ENCODE assay signal across 8 mouse cellular contexts in genomic region chr13:47044617-47044947, GRCm38 (mm10). TPM values are rescaled to one million over a fixed set of nuclear protein-coding genes. Genes with fewer than 3 reads are reported as not detected.
DNase-seq lines count a peak whose midpoint lies in the region; ATAC-seq and TF ChIP-seq lines count a peak whose summit lies in the region.

TSS of gene Tpmt (minus strand) at chr13:47044737.

- peaks cover 11% of the 10 kb centered on the region for H3K36me3 ChIP-seq in heart, embryonic 10.5 days
- no peaks in the 10 kb centered on the region for H3K36me3 ChIP-seq in ES-E14 (ENCODE audit: control insufficient read depth, insufficient read depth, low read length, poor library complexity, severe bottlenecking)
- H3K36me3 ChIP-seq in embryonic facial prominence, embryonic 15.5 days, result 0 out of 2 replicates have a peak, but pooled peaks cover 10% of the 10 kb centered on the region
- no peaks in the 10 kb centered on the region for H3K36me3 ChIP-seq in kidney, adult 2 months (ENCODE audit: control insufficient read depth, insufficient read depth, low read length)
- H3K36me3 ChIP-seq in midbrain, embryonic 12.5 days, result peaks cover 12% of the 10 kb centered on the region

- H3K27me3 ChIP-seq in heart, embryonic 10.5 days (ENCODE audit: insufficient read depth, poor library complexity, severe bottlenecking), result no peaks in the 10 kb centered on the region
- H3K27me3 ChIP-seq in embryonic facial prominence, embryonic 15.5 days, result no peaks in the 10 kb centered on the region
- H3K27me3 ChIP-seq in kidney, adult 2 months (replicated peaks; ENCODE audit: control insufficient read depth, insufficient read depth, low read length), result no peaks in the 10 kb centered on the region
- no peaks in the 10 kb centered on the region for H3K27me3 ChIP-seq in midbrain, embryonic 12.5 days

- H3K4me2 ChIP-seq in embryonic facial prominence, embryonic 15.5 days (replicated peaks), result peak within 1 kb of the TSS; percentile 99
- peak within 1 kb of the TSS; percentile 93 for H3K4me2 ChIP-seq in midbrain, embryonic 12.5 days (replicated peaks)

- no peak for TF ChIP-seq POLR2A in kidney, adult 2 months (IDR thresholded peaks at IDR 0.05; ENCODE audit: low read depth, low read length)

- WGBS in heart, embryonic 10.5 days, result 22% methylated on average over 10 of the region's 10 CpGs
- WGBS in embryonic facial prominence, embryonic 15.5 days, result 11% methylated on average over 10 of the region's 10 CpGs
- 17% methylated on average over 10 of the region's 10 CpGs for WGBS in kidney, adult 2 months
- 15% methylated on average over 10 of the region's 10 CpGs for WGBS in midbrain, embryonic 12.5 days

- TF ChIP-seq CTCF in kidney, adult 2 months (conservative IDR thresholded peaks at IDR 0.05; ENCODE audit: insufficient read depth, insufficient read length, low read depth, low read length), result no peak

- no peak for DNase-seq in heart, embryonic 10.5 days (ENCODE audit: low spot score)
- no peak for DNase-seq in heart, postnatal 25 days (ENCODE audit: low spot score)
- DNase-seq in ES-E14 (ENCODE audit: low read depth, low spot score), result no peak
- peak; percentile 67 for DNase-seq in kidney, adult 2 months
- peak; percentile 46 for DNase-seq in thymus, postnatal 14 days
- DNase-seq in layer of hippocampus, postnatal 25 days (ENCODE audit: extremely low spot score in 1 of 2, low spot score in 1 of 2), result no peak

- in situ Hi-C loops in ES-E14 (cut with MboI; ENCODE audit: low sequenced_read_pairs in 2 of 2, unreplicated experiment in 2 of 2), result no loop called here

- no peaks in the 10 kb centered on the region for H3K9me3 ChIP-seq in heart, embryonic 10.5 days
- no peaks in the 10 kb centered on the region for H3K9me3 ChIP-seq in ES-E14 (ENCODE audit: control insufficient read depth, insufficient read depth, low read depth, low read length)
- no peaks in the 10 kb centered on the region for H3K9me3 ChIP-seq in embryonic facial prominence, embryonic 15.5 days (replicated peaks)
- no peaks in the 10 kb centered on the region for H3K9me3 ChIP-seq in midbrain, embryonic 12.5 days

- H3K9ac ChIP-seq in ES-E14 (ENCODE audit: insufficient read depth, low read depth, low read length, poor library complexity, severe bottlenecking), result peak within 1 kb of the TSS; percentile 73
- peak within 1 kb of the TSS; percentile 52 for H3K9ac ChIP-seq in embryonic facial prominence, embryonic 15.5 days
- peak within 1 kb of the TSS; percentile 80 for H3K9ac ChIP-seq in midbrain, embryonic 12.5 days (replicated peaks)

- H3K4me1 ChIP-seq in heart, embryonic 10.5 days, result peaks cover 19% of the 10 kb centered on the region
- peaks cover 0 to 3% of the 10 kb centered on the region in 2 experiments; a peak in 1 of 4 replicates for H3K4me1 ChIP-seq in ES-E14 (ENCODE audit: control insufficient read depth in 2 of 2, insufficient read depth in 2 of 2, low read length in 2 of 2, poor library complexity in 1 of 2)
- H3K4me1 ChIP-seq in embryonic facial prominence, embryonic 15.5 days, result peaks cover 13% of the 10 kb centered on the region
- peaks cover 23% of the 10 kb centered on the region; the same call in 1 of the 2 replicates for H3K4me1 ChIP-seq in kidney, adult 2 months (ENCODE audit: control insufficient read depth, insufficient read depth, low read length)
- peaks cover 14% of the 10 kb centered on the region for H3K4me1 ChIP-seq in midbrain, embryonic 12.5 days

- no peak for ATAC-seq in embryonic facial prominence, embryonic 15.5 days (ENCODE audit: insufficient number of reproducible peaks, low FRiP score, low TSS enrichment, low read depth)
- ATAC-seq in midbrain, embryonic 12.5 days (ENCODE audit: low FRiP score, low read depth), result no peak

- intact Hi-C loops in heart, postnatal 25 days (cut with DNase I), result no loop called here

- H3K27ac ChIP-seq in heart, embryonic 10.5 days, result peak within 1 kb of the TSS; percentile 89
- H3K27ac ChIP-seq in ES-E14 (ENCODE audit: insufficient read depth, low read depth, low read length, poor library complexity, severe bottlenecking), result no peak within 1 kb of the TSS
- H3K27ac ChIP-seq in embryonic facial prominence, embryonic 15.5 days (replicated peaks), result peak within 1 kb of the TSS; percentile 80
- H3K27ac ChIP-seq in kidney, adult 2 months (ENCODE audit: insufficient read depth, low read depth, low read length), result 0 out of 2 replicates have a peak within 1 kb of the TSS, but pooled peaks have one; percentile 46
- peak within 1 kb of the TSS; percentile 75 for H3K27ac ChIP-seq in midbrain, embryonic 12.5 days (replicated peaks)

- peak within 1 kb of the TSS; percentile 96 for H3K4me3 ChIP-seq in heart, embryonic 10.5 days
- H3K4me3 ChIP-seq in ES-E14 (ENCODE audit: insufficient read depth in 1 of 2, low read depth in 1 of 2, low read length in 2 of 2, poor library complexity in 1 of 2, severe bottlenecking in 1 of 2), result peak within 1 kb of the TSS; percentile 81 to 96
- peak within 1 kb of the TSS; percentile 88 for H3K4me3 ChIP-seq in embryonic facial prominence, embryonic 15.5 days (replicated peaks)
- H3K4me3 ChIP-seq in kidney, adult 2 months (ENCODE audit: insufficient read depth, low read depth, low read length), result peak within 1 kb of the TSS; percentile 78
- peak within 1 kb of the TSS; percentile 77 for H3K4me3 ChIP-seq in midbrain, embryonic 12.5 days

TF ChIP-seq in ES-E14, 5 proteins besides CTCF, POLR2A, EP300 and RAD21:
- TF ChIP-seq ZNF384 (IDR thresholded peaks at IDR 0.05; ENCODE audit: low read depth, low read length) (no peak), HCFC1 (IDR thresholded peaks at IDR 0.05; ENCODE audit: borderline replicate concordance, insufficient read depth, low read length) (no peak), CHD2 (IDR thresholded peaks at IDR 0.05; ENCODE audit: low read depth, low read length) (no peak), MAFK (IDR thresholded peaks at IDR 0.05; ENCODE audit: insufficient read depth, low read depth, low read length) (no peak), ZC3H11A (IDR thresholded peaks at IDR 0.05; ENCODE audit: borderline replicate concordance, low read depth, low read length) (no peak)

RNA-seq across cellular contexts. Expression of gene Tpmt, which starts in this region (rescaled TPM):
- polyA plus RNA-seq in heart, embryonic 10.5 days (2016; fragmentation: Nextera tagmentation; extraction: Ambion mirVana), result 16.3 and 21.1 TPM in 2 replicates
- total RNA-seq in heart, postnatal 25 days (2021), result 1 to 10 TPM; 4.9 to 6.0 TPM
- total RNA-seq in ES-E14 (2012; rRNA removed), result 3.6 and 5.9 TPM in 2 replicates
- polyA plus RNA-seq in embryonic facial prominence, embryonic 15.5 days (2015; fragmentation: Nextera tagmentation; extraction: Ambion mirVana), result 16.0 and 16.9 TPM in 2 replicates
- 52.6 and 55.0 TPM in 2 replicates for polyA plus RNA-seq in kidney, adult 2 months (2012; rRNA removed)
- polyA plus RNA-seq in midbrain, embryonic 12.5 days (2016; fragmentation: Nextera tagmentation; extraction: Ambion mirVana), result 35.5 and 37.1 TPM in 2 replicates
- 10 to 100 TPM in 1 of 2 experiments, 1 to 10 TPM in 1; 8.4 to 10.1 TPM for total RNA-seq in layer of hippocampus, postnatal 25 days (2021)

Comparison
In these comparisons a context has a peak if more than half of its experiments do, and no peak if none do; other contexts are left out.
1. DNase-seq: peak in kidney, adult 2 months (single experiment) and thymus, postnatal 14 days (single experiment); none in heart, embryonic 10.5 days (single experiment), heart, postnatal 25 days (single experiment), ES-E14 (single experiment) and layer of hippocampus, postnatal 25 days (0 of 2).
2. Peak in every context shown above with its lines, with median percentiles within 50 percentile points of each other: H3K4me3 ChIP-seq and H3K9ac ChIP-seq.